8 mouse cellular contexts compared by ENCODE assay signal in the genomic region with DNA sequence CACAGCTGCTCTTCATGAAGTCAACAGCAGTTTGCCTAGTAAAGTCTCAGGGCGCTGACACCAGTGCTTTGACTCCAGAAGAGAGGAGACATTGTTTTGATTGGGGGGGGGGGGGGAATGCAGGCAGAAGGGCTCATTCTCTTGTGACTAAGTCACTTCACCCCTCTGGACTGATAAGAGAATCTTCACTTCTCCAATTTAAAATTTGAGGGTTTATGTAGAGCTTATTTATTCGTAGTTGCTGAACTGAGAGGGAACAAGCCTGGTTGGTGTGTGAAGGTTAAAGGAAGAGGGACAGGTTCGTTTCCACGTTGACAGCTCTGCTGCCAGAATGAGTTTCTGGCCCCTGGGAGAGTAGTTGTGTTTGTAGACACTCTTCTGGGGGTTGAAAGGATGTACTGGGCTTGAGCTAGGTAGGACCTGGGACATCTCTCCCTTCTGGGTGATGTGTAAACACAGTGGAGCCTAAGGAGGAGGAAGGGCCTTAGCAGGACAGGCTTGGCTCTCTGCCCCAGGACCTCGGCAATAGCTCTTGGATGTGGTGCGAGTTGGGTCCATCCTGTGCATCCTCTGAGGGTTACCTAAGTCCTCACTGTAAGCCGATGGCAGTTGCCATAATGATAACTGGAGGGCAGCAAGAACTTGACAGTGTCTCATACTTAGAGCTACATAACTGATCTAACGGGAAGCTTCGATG. TPM values are rescaled to one million over a fixed set of nuclear protein-coding genes. Genes with fewer than 3 reads are reported as not detected.
A peak's percentile ranks its signal among the peaks of the same experiment; 100 is the strongest.
DNase-seq lines count a peak whose midpoint lies in the region; ATAC-seq lines count a peak whose summit lies in the region.

No protein-coding gene starts in this region.

- peak; percentile 47 for DNase-seq in adrenal gland, adult 2 months
- no peak for DNase-seq in adrenal gland, adult 18-20 months (ENCODE audit: low spot score in 2 of 2)
- peak; percentile 20 for DNase-seq in limb, embryonic 11.5 days (ENCODE audit: low spot score)
- no peak for DNase-seq in limb, embryonic 10.5 days (ENCODE audit: low spot score)
- DNase-seq in embryonic facial prominence, embryonic 14.5 days (ENCODE audit: low spot score), result no peak
- no peak for DNase-seq in thymus, postnatal 14 days
- DNase-seq in left cerebral cortex, adult 9 months (ENCODE audit: low spot score in 2 of 2), result no peak

- peaks cover 7% of the 10 kb centered on the region; the same call in 1 of the 2 replicates for H3K4me1 ChIP-seq in limb, embryonic 11.5 days (ENCODE audit: control insufficient read depth, insufficient read depth, low read length)
- peaks cover 29% of the 10 kb centered on the region for H3K4me1 ChIP-seq in limb, embryonic 10.5 days
- H3K4me1 ChIP-seq in embryonic facial prominence, embryonic 14.5 days (ENCODE audit: control insufficient read depth, insufficient read depth, low read length), result 0 out of 2 replicates have a peak, but pooled peaks cover 12% of the 10 kb centered on the region
- H3K4me1 ChIP-seq in liver, embryonic 16.5 days (ENCODE audit: control insufficient read depth, low read depth, low read length), result peaks cover 19% of the 10 kb centered on the region

- no peak overlapping the region for H3K9ac ChIP-seq in limb, embryonic 11.5 days (ENCODE audit: low read length)
- no peak overlapping the region for H3K9ac ChIP-seq in embryonic facial prominence, embryonic 14.5 days (ENCODE audit: low read depth, low read length)
- H3K9ac ChIP-seq in liver, embryonic 16.5 days (ENCODE audit: low read depth, low read length), result no peak overlapping the region

- H3K9me3 ChIP-seq in limb, embryonic 11.5 days (ENCODE audit: control insufficient read depth, low read length), result no peaks in the 10 kb centered on the region
- no peaks in the 10 kb centered on the region for H3K9me3 ChIP-seq in limb, embryonic 10.5 days (replicated peaks)
- no peaks in the 10 kb centered on the region for H3K9me3 ChIP-seq in embryonic facial prominence, embryonic 14.5 days (ENCODE audit: control insufficient read depth, low read length)
- no peaks in the 10 kb centered on the region for H3K9me3 ChIP-seq in liver, embryonic 16.5 days (replicated peaks; ENCODE audit: control insufficient read depth, low read length)

- no peak overlapping the region for H3K27ac ChIP-seq in limb, embryonic 11.5 days (replicated peaks; ENCODE audit: low read depth, low read length)
- H3K27ac ChIP-seq in limb, embryonic 10.5 days, result no peak overlapping the region
- peak overlapping the region; percentile 0; the same call in 1 of the 2 replicates for H3K27ac ChIP-seq in embryonic facial prominence, embryonic 14.5 days (replicated peaks; ENCODE audit: low read depth, low read length)
- peak overlapping the region; percentile 8; the same call in 1 of the 2 replicates for H3K27ac ChIP-seq in liver, embryonic 16.5 days (ENCODE audit: low read length)

- H3K4me3 ChIP-seq in limb, embryonic 11.5 days (ENCODE audit: low read depth, low read length), result no peak overlapping the region
- no peak overlapping the region for H3K4me3 ChIP-seq in limb, embryonic 10.5 days
- 0 out of 2 replicates have a peak overlapping the region, but pooled peaks have one; percentile 61 for H3K4me3 ChIP-seq in embryonic facial prominence, embryonic 14.5 days (ENCODE audit: low read depth, low read length)
- no peak overlapping the region for H3K4me3 ChIP-seq in liver, embryonic 16.5 days (ENCODE audit: low read depth, low read length)

- ATAC-seq in limb, embryonic 11.5 days (ENCODE audit: insufficient number of reproducible peaks, low FRiP score, low TSS enrichment, low read depth), result no peak
- no peak for ATAC-seq in embryonic facial prominence, embryonic 14.5 days (ENCODE audit: low read depth)
- ATAC-seq in liver, embryonic 16.5 days (ENCODE audit: low read depth), result no peak

- no peak overlapping the region for H3K4me2 ChIP-seq in limb, embryonic 11.5 days (ENCODE audit: low read depth, severe bottlenecking)
- H3K4me2 ChIP-seq in embryonic facial prominence, embryonic 14.5 days (ENCODE audit: low read depth, low read length), result peak overlapping the region; percentile 94
- H3K4me2 ChIP-seq in liver, embryonic 16.5 days (ENCODE audit: low read depth, low read length), result no peak overlapping the region

- 88% methylated on average over 9 of the region's 9 CpGs for WGBS in limb, embryonic 11.5 days
- 89% methylated on average over 9 of the region's 9 CpGs for WGBS in limb, embryonic 10.5 days
- 81% methylated on average over 9 of the region's 9 CpGs for WGBS in embryonic facial prominence, embryonic 14.5 days
- 69% methylated on average over 9 of the region's 9 CpGs for WGBS in liver, embryonic 16.5 days (ENCODE audit: insufficient replicate concordance)

- H3K36me3 ChIP-seq in limb, embryonic 11.5 days (ENCODE audit: control insufficient read depth, insufficient read depth, low read length), result peaks cover 13% of the 10 kb centered on the region
- peaks cover 33% of the 10 kb centered on the region for H3K36me3 ChIP-seq in limb, embryonic 10.5 days
- peaks cover 29% of the 10 kb centered on the region for H3K36me3 ChIP-seq in embryonic facial prominence, embryonic 14.5 days (ENCODE audit: control insufficient read depth, insufficient read depth, low read length)
- peaks cover 20% of the 10 kb centered on the region for H3K36me3 ChIP-seq in liver, embryonic 16.5 days (ENCODE audit: control insufficient read depth, insufficient read depth)

- no peaks in the 10 kb centered on the region for H3K27me3 ChIP-seq in limb, embryonic 11.5 days (ENCODE audit: control insufficient read depth, insufficient read depth, low read length)
- H3K27me3 ChIP-seq in limb, embryonic 10.5 days (ENCODE audit: low read depth, poor library complexity, severe bottlenecking), result no peaks in the 10 kb centered on the region
- no peaks in the 10 kb centered on the region for H3K27me3 ChIP-seq in embryonic facial prominence, embryonic 14.5 days (replicated peaks; ENCODE audit: control insufficient read depth, insufficient read depth, low read length)
- H3K27me3 ChIP-seq in liver, embryonic 16.5 days (ENCODE audit: control insufficient read depth, insufficient read depth, low read depth, low read length), result no peaks in the 10 kb centered on the region

RNA-seq across cellular contexts. Expression of a gene that starts 48.7 kb away (rescaled TPM):
- total RNA-seq in adrenal gland, adult 2 months (2021), result 1 to 10 TPM; 3.9 to 6.2 TPM
- 8.3 and 9.3 TPM in 2 replicates for polyA plus RNA-seq in adrenal gland, adult 2 months (2012; rRNA removed)
- 1 to 10 TPM; 4.8 to 5.0 TPM for total RNA-seq in adrenal gland, adult 18-20 months (2021)
- polyA plus RNA-seq in limb, embryonic 11.5 days (2014; fragmentation: Nextera tagmentation; extraction: Ambion mirVana), result 18.7 and 19.4 TPM in 2 replicates
- 17.2 and 17.3 TPM in 2 replicates for polyA plus RNA-seq in limb, embryonic 10.5 days (2016; fragmentation: Nextera tagmentation; extraction: Ambion mirVana)
- 12.5 and 13.1 TPM in 2 replicates for polyA plus RNA-seq in embryonic facial prominence, embryonic 14.5 days (2014; fragmentation: Nextera tagmentation; extraction: Ambion mirVana)
- polyA plus RNA-seq in liver, embryonic 16.5 days (2015; fragmentation: Nextera tagmentation; extraction: Ambion mirVana), result 0.61 and 0.79 TPM in 2 replicates

Comparison
In these comparisons a context has a peak if more than half of its experiments do, and no peak if none do; other contexts are left out.
1. DNase-seq: peak in adrenal gland, adult 2 months (single experiment) and limb, embryonic 11.5 days (single experiment); none in adrenal gland, adult 18-20 months (0 of 2), limb, embryonic 10.5 days (single experiment), embryonic facial prominence, embryonic 14.5 days (single experiment), thymus, postnatal 14 days (single experiment) and left cerebral cortex, adult 9 months (0 of 2).
2. H3K27ac ChIP-seq: peak in embryonic facial prominence, embryonic 14.5 days (single experiment) and liver, embryonic 16.5 days (single experiment); none in limb, embryonic 11.5 days (single experiment) and limb, embryonic 10.5 days (single experiment).